Mouse (Mus musculus) spleen, adult 2 months (tissue): Measurements from ENCODE around the gene Loxl1. TPM values are rescaled to one million over a fixed set of nuclear protein-coding genes. Genes with fewer than 3 reads are reported as not detected.

Source experiments
- DNase-seq, 2 experiments: peaks; one replicate each; pipeline versions ENCODE4 v3.0.0 to v3.0.0-alpha.2; 2012 to 2021; ENCODE audit warnings: low spot score in 2 of 2, low read depth in 1 of 2
- H3K27ac ChIP-seq: fragments of 200-500 bp; 2 replicates; pipeline ENCODE4 v1.5.1; 2012; ENCODE audit warnings: low read length, inconsistent platforms; ENCODE audit not compliant: insufficient read depth
- H3K27me3 ChIP-seq: fragments of 200-500 bp; 2 replicates; pipeline ENCODE4 v1.6.1; 2012; ENCODE audit warnings: mild to moderate bottlenecking, moderate library complexity, low read length, inconsistent platforms; ENCODE audit not compliant: control insufficient read depth, insufficient read depth
- H3K36me3 ChIP-seq: fragments of 200-500 bp; 2 replicates; pipeline ENCODE4 v1.6.1; 2012; ENCODE audit warnings: mild to moderate bottlenecking, low read length, inconsistent platforms; ENCODE audit not compliant: control insufficient read depth, insufficient read depth
- H3K4me1 ChIP-seq: fragments of 200-500 bp; 2 replicates; pipeline ENCODE4 v1.6.1; 2011; ENCODE audit warnings: inconsistent platforms; ENCODE audit not compliant: control insufficient read depth, insufficient read depth, insufficient read length
- H3K4me3 ChIP-seq: fragments of 200-500 bp; 2 replicates; pipeline ENCODE4 v1.5.1; 2011; ENCODE audit warnings: mild to moderate bottlenecking, inconsistent platforms; ENCODE audit not compliant: insufficient read depth, insufficient read length; ENCODE audit errors: extremely low read depth
- CTCF ChIP-seq: fragments of 200-500 bp; IDR thresholded peaks from 2 replicates; pipeline ENCODE4 v1.5.1; 2011; ENCODE audit warnings: mild to moderate bottlenecking, inconsistent platforms; ENCODE audit not compliant: insufficient read depth, insufficient read length, insufficient replicate concordance; ENCODE audit errors: extremely low read depth
- POLR2A ChIP-seq: fragments of 200-500 bp; IDR thresholded peaks from 2 replicates; pipeline ENCODE4 v1.6.1; 2011; ENCODE audit warnings: low read depth, low read length, inconsistent platforms
- WGBS: fragments of 180-500 bp; shearing (Covaris S2); methylation state at CpG from one replicate; pipeline ENCODE4 v1.1.7; 2018; 5-methylcytosine and 5-hydroxymethylcytosine counted together
- polyA plus RNA-seq: library from polyadenylated mRNA; depleted of rRNA; stranded (reverse); fragments of >200 nt; gene quantifications from 2 replicates; pipeline ENCODE4 v1.2.3, GENCODE M21; 2012

Loxl1 gene
- polyA plus RNA-seq, 1 experiment: 29.5 TPM

GRCm38 (mm10) chr9:58303115-58303514 is 9.9 kb downstream of the Loxl1 start:
- DNase-seq: no peak
- TF ChIP-seq POLR2A: no peak
- no peak for TF ChIP-seq CTCF
- no peak overlapping the region for H3K4me3 ChIP-seq
- H3K36me3 ChIP-seq: no peaks in the 10 kb centered on the region
- 71% methylated on average over 5 of the region's 5 CpGs for WGBS
- no peaks in the 10 kb centered on the region for H3K27me3 ChIP-seq
- H3K4me1 ChIP-seq: no peaks in the 10 kb centered on the region
- H3K27ac ChIP-seq: 0 out of 2 replicates have a peak overlapping the region, but pooled peaks have one; percentile 4

- H3K27me3 ChIP-seq: no peaks in the 10 kb centered on the region
- H3K4me1 ChIP-seq: no peaks in the 10 kb centered on the region
Measured at GRCm38 (mm10) chr9:58299356-58299799, 13.6 kb downstream of the Loxl1 start.

GRCm38 (mm10) chr9:58297961-58298477 is 15.0 kb downstream of the Loxl1 start:
- 76% methylated on average over 4 of the region's 4 CpGs for WGBS

More at GRCm38 (mm10) chr9:58299356-58299799, 13.6 kb downstream of the Loxl1 start:
- no peak overlapping the region for H3K4me3 ChIP-seq
- no peaks in the 10 kb centered on the region for H3K36me3 ChIP-seq
- no peak for DNase-seq
- WGBS: 95% methylated on average over 2 of the region's 2 CpGs
- TF ChIP-seq CTCF (no peak), POLR2A (no peak)
- no peak overlapping the region for H3K27ac ChIP-seq

GRCm38 (mm10) chr9:58297065-58297464 is 15.9 kb downstream of the Loxl1 start:
- no peak overlapping the region for H3K27ac ChIP-seq
- no peaks in the 10 kb centered on the region for H3K27me3 ChIP-seq
- H3K4me3 ChIP-seq: no peak overlapping the region
- no peak for DNase-seq
- 89% methylated on average over 6 of the region's 6 CpGs for WGBS
- TF ChIP-seq POLR2A: no peak
- no peak for TF ChIP-seq CTCF
- H3K4me1 ChIP-seq: no peaks in the 10 kb centered on the region
- H3K36me3 ChIP-seq: no peaks in the 10 kb centered on the region

More at GRCm38 (mm10) chr9:58297961-58298477, 15.0 kb downstream of the Loxl1 start:
- no peak for DNase-seq
- H3K4me1 ChIP-seq: no peaks in the 10 kb centered on the region
- no peak overlapping the region for H3K4me3 ChIP-seq
- no peaks in the 10 kb centered on the region for H3K27me3 ChIP-seq
- H3K36me3 ChIP-seq: no peaks in the 10 kb centered on the region
- H3K27ac ChIP-seq: no peak overlapping the region
- TF ChIP-seq CTCF: no peak
- TF ChIP-seq POLR2A: no peak

- 73% methylated on average over 9 of the region's 9 CpGs for WGBS
- no peak for TF ChIP-seq CTCF
- no peak for TF ChIP-seq POLR2A
- Histone ChIP-seq H3K36me3 (no peaks in the 10 kb centered on the region), H3K4me3 (no peak overlapping the region), H3K27ac (no peak overlapping the region), H3K27me3 (no peaks in the 10 kb centered on the region), H3K4me1 (no peaks in the 10 kb centered on the region)
- no peak for DNase-seq
Measured at GRCm38 (mm10) chr9:58295766-58296361, 17.1 kb downstream of the Loxl1 start.

GRCm38 (mm10) chr9:58295345-58295744 is 17.6 kb downstream of the Loxl1 start:
- DNase-seq: no peak
- WGBS: 82% methylated on average over 3 of the region's 3 CpGs
- H3K4me3 ChIP-seq: no peak overlapping the region
- no peaks in the 10 kb centered on the region for H3K27me3 ChIP-seq
- TF ChIP-seq POLR2A: no peak
- TF ChIP-seq CTCF: no peak
- no peaks in the 10 kb centered on the region for H3K4me1 ChIP-seq
- H3K36me3 ChIP-seq: no peaks in the 10 kb centered on the region
- H3K27ac ChIP-seq: no peak overlapping the region

GRCm38 (mm10) chr9:58294527-58294926 is 18.5 kb downstream of the Loxl1 start:
- no peaks in the 10 kb centered on the region for H3K4me1 ChIP-seq
- no peaks in the 10 kb centered on the region for H3K36me3 ChIP-seq
- TF ChIP-seq POLR2A (no peak), CTCF (no peak)
- WGBS: 75% methylated on average over 7 of the region's 7 CpGs
- no peak overlapping the region for H3K27ac ChIP-seq
- H3K27me3 ChIP-seq: no peaks in the 10 kb centered on the region
- H3K4me3 ChIP-seq: no peak overlapping the region
- DNase-seq: no peak
